ENCODE assay signal across 7 mouse cellular contexts in the genomic region with DNA sequence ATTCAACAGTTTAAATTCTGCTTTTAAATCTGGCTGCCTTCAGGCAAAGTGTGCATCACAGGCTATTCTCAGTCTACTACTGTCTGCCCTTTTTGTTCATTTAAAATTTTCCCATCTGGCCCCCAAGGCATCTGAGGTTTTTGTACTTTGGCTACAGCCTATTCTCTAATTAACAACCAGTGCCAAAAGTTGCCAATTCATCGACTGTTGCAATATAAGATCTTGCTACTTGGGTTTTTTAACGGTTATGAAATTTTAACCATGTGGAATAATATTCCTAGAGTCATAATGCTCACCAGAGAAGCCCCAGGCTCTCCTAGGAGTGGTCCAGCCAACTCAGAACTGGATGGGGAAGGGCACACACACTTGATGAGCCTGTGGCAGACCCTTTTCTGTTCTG.
"Had no signal": no experiment of that assay in that cellular context is flagged by ENCODE, and none has a peak within 500 bp of the region (broad histone marks: within the 10 kb centered on the region; RNA-seq: fewer than 3 reads in every experiment).

No protein-coding gene starts in this region.

- DNase-seq: kidney, postnatal 25 days; left cerebral cortex, postnatal 4 days; liver, postnatal 0 days; lung, embryonic 14.5 days; lung, postnatal 36 days; thymus, adult 18-20 months; thymus, postnatal 36 days had no signal
